Mouse (Mus musculus) ovary, adult 18-20 months (tissue): Measurements from ENCODE around the gene Src.

Experiments
- DNase-seq: peaks from one replicate; pipeline ENCODE4 v3.0.0; 2022; ENCODE audit warnings: low spot score, mixed read lengths

Src gene

DNA sequence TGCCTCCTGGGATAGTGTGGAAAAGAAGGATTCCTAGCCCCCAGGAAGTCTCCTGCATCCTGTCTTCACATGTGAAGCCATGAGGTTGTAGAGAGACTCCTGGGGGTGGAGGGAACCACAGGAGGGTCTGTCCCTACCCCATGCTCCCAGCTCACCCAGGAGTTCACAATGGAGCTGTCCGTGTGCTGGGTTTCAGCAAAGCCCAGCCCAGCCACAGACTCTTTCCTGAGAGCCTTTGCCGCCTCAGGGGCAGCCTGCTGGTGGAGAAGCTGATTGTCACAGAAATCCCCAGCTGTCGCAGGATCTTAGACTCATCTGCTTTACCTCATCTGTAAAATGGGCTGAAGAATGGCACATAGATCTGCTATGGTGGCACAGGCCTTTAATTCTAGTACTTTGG, 18.9 kb downstream of the Src start:
- DNase-seq, result no peak

DNA sequence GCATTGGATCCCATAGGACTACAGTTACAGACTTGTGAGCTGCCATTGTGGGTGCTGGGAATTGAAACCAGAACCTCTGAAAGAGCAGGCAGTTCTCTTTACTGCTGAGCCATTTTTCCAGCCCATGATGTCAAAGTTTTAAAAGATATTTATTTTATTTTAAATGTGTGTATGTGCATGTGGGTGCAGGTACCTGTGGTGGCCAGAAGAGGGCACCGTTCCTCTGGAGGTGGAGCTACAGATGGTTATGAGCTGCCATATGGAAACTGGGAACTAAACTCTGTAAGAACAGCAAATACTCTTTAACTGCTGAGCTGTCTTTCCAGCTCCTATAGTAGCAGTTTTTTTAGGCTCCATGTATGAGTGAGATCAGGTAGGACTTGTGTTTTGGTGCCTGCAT, 23.1 kb downstream of the Src start:
- no peak for DNase-seq

DNA sequence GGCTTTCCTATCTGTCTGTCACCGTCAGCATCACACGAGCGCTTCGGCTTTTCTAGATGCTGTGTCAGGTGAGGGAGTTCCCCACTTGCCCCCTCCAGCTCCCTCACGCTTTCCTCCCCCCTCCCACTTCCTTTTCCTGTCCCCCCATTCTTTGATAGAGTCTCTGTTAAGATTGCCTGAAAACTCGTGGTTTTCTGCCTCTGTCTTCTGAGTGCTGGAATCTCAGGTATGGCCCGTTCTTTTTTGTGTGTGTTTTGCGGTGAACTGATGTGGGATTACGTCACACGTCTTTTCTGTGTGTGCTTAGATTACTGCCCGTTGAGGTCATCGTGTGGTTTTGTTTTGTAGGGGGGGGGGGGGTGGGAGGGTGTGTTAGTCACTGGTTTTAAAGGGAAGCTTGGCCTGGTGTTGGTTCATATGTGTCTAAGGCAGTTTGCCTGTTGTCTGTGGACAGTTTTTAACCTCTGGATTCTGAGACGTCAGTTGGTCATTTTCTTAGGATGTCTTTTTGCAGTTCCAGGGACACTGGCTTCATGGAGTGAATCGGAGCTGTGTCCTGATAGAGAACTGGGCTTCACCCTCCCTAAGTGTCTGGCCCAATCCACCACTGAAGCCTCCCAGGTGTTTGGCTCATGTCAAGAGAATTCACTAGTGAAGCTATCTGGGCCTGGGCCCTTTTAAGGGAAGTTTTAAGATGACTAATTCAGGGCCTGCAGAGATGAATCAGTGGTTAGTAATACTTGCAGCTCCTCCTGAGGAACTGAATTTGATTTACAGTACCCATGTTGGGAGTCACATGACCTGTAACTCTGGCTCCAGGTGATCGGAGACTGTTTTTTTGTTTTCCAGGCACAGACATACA, 29.3 kb downstream of the Src start:
- no peak for DNase-seq

- DNase-seq, result no peak
Observed at GRCm38 (mm10) chr2:157448356-157448755, 30.1 kb downstream of the Src start.

DNA sequence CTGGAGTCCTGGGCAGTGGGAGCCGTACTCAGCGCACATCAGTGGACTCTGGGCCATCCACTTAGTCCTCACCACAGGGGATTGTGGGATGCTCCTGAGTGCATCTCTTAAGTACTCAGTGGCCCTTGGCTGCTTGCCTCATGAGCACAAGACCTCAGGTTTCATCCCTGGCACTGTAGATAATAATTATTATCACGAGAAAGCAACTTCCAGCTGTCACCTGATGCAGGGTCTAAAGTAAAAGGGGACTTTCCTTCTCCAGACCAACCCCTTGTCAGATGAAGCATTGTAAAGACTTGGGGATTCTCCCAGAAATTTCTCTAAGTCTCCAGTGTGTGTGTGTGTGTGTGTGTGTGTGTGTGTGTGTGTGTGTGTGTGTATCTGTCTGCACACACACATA, 32.7 kb downstream of the Src start:
- DNase-seq, result no peak

GRCm38 (mm10) chr2:157451372-157452040, 33.3 kb downstream of the Src start:
- DNase-seq, result no peak

- DNase-seq, result peak; percentile 80
Observed at GRCm38 (mm10) chr2:157457100-157457806, 39.0 kb downstream of the Src start.

DNA sequence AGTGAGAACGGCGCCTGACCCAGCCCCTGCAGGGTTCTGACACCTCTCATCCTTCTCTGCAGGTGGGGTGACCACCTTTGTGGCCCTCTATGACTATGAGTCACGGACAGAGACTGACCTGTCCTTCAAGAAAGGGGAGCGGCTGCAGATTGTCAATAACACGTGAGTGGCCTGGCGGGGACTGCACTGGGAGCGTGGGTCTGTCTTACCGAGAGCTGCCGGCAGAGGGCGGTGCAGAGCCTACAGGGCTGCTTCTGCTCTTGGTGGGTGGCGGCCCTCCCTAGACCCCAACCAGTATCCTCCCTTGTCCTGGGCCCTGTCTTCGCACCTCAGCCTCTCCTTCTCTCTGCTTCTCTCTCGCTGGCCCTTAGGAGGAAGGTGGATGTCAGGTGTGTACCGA, 40.2 kb downstream of the Src start:
- no peak for DNase-seq

DNA sequence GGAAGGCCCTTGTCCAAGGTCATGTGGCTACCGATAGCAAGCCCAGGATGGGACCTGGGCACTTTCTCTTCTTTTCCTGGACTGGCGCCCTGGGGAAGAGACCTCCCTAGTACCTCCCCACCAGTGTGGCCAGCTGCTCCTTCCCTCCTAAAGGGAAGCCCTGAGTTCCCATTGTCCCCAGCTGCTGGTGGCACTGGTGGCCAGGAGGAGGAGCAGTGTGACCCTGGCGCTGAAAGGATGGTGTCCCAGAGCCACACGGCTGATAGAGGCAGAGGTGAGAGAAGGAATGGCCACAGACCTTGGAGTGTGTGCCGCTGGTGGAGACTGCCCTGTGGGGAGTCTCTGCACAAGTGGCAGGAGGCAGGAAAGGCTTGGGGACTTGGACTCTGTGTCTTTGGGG, 41.5 kb downstream of the Src start:
- DNase-seq, result no peak

DNA sequence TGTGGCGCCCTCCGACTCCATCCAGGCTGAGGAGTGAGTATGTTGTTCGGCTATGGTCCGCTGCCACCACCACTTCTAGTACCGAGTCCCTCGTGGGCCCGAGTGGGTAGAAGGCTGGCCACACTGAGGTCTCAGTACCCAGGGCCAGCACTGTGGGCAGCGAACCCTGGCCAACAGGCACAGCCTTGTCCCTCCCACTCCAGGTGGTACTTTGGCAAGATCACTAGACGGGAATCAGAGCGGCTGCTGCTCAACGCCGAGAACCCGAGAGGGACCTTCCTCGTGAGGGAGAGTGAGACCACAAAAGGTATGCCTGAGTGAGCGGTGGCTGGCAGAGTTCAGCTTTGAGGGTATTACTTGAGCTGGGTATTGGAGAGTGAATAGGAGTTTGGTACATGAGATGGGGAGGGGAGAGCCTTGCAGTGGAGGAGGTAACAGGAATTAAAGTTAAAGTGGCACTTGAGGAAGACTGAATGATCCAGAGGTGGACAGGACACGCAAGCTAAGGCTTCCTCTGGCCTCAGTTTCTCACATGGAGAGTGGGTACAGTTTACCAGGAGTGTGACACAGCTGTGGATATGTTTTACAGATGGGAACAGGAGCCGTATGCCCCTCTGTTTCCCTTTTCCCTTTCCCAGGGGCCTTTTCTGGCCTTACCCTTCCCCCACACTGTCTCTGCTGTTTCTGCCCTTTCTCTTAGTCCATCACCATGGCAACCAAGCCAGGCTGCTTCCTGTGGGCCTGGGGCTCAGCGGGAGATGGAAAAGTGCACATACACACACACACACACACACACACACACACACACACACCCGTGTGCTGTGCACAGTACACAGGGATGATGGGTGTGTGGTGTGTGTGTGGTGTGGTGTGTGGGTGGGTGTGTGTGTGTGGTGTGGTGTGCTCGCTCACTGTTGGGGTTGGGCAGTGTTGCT, 44.8 kb downstream of the Src start:
- no peak for DNase-seq

- DNase-seq, result no peak
Observed at GRCm38 (mm10) chr2:157463887-157464745, 45.9 kb downstream of the Src start.

- DNase-seq, result no peak
Observed at GRCm38 (mm10) chr2:157464746-157465126, 46.5 kb downstream of the Src start.

- no peak for DNase-seq
Observed at GRCm38 (mm10) chr2:157466836-157467235, 48.6 kb downstream of the Src start.

- DNase-seq, result no peak
Observed at GRCm38 (mm10) chr2:157468130-157468796, 50.0 kb downstream of the Src start.

DNA sequence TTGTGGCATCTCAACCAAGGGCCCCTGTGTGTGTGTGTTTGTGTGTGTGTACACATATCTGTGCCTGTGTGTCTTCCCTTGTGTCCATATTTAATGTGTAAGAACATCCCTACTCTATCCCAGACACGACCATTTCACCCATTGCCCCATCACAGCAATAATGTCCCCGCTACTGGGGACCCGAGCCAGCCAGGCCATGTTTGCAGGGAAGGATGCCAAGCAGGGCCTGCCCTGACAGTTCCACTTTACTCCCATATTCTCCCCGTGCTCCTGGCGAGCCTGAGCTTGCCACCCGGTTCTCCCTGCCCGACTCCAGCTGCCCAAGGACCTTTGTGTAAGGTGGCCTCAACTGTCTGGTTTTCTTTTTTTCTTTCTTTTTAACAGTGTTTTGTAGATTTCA, 53.0 kb downstream of the Src start:
- DNase-seq, result no peak

DNA sequence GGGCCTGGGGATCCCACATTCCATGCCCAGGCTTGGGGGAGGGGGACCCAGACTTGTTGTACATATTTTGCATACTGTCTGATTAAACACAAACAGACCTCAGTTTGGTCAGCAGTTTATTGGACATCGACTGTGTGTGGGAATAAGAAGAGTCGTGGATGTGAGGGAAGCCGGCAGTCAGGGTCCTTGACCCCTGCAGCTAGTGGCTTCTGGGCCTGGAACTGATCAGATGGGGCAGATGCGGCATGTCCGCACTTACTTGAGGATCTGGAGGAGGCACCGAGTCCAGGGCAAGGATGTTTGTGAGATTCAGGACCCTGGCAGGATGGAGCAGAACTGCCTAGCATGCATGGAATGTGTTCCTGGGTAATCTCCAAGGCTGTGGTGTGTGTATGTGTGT, 53.5 kb downstream of the Src start:
- no peak for DNase-seq

DNA sequence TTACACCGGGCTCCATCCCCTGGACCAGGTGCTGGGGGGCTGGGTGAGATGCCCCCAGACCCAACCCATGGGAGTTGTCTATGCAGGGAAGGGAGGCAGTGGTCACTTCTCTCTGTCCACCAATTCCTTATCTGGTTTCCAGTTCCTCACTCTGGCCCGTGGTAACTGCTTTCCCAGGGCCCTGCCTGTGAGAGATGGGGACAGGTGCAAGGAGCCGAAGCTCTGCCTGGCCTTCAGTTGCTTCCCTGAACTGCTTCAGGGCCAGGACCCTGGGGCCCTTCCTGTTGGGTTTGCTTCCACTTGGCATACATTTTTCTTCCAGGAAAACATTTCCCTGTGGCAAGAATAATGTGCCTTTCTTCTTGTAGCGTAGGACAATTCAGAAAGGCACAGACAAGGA, 54.2 kb downstream of the Src start:
- DNase-seq, result no peak

DNA sequence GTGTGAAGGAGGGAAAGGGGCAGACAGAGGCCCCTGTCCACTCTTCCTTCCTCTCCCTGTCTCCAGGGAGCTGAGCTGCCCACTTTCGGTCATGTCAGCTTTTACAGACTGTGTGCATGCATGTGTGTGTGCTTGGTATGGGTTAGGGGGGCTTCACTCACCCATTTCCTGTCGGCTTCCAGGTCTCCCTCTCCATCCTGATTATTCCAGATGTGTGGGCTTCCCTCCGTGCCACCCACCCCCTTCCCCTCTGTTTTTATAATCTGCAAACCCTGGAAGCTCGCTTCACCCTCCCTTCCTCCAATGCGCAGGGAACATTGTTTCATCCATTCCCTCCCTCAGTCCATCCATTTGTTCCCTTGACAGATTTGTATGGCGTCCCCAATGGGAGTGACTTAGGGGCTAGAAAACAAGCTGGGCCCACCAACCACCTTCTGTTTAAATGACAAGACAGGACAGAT, 56.1 kb downstream of the Src start:
- no peak for DNase-seq

GRCm38 (mm10) chr2:157475437-157476379, 57.5 kb downstream of the Src start:
- no peak for DNase-seq
